Mouse (Mus musculus): ENCODE results near the gene Cntnap1.

- TF ChIP-seq CTCF (IDR thresholded peaks at IDR 0.05; ENCODE audit: control insufficient read depth, insufficient read depth, insufficient replicate concordance, low read depth, low read length): no peak
- no peak for TF ChIP-seq POLR2A (IDR thresholded peaks at IDR 0.05; ENCODE audit: control insufficient read depth, low read depth, low read length)
Observed at GRCm38 (mm10) chr11:101220853-101221252, 50.5 kb downstream of the Cntnap1 start.
